Mouse (Mus musculus) midbrain, embryonic 12.5 days (tissue): Measurements from ENCODE around the gene Ccser1. TPM values are rescaled to one million over a fixed set of nuclear protein-coding genes. Genes with fewer than 3 reads are reported as not detected.

Source experiments
- ATAC-seq: fragments of 200-750 bp; cut with Nextera tagmentation; 2 replicates; pipeline ENCODE4 v1.8.0; 2017; ENCODE audit warnings: low read depth, moderate TSS enrichment, moderate library complexity; ENCODE audit not compliant: low FRiP score
- H3K27ac ChIP-seq: fragments of 300-500 bp; sonication (generic); replicated peaks from 2 replicates; pipeline ENCODE4 v1.5.1; 2016; ENCODE audit warnings: mild to moderate bottlenecking
- H3K27me3 ChIP-seq: fragments of 300-500 bp; sonication (generic); 2 replicates; pipeline ENCODE4 v1.6.1; 2016; ENCODE audit warnings: mild to moderate bottlenecking
- H3K36me3 ChIP-seq: fragments of 300-500 bp; sonication (generic); 2 replicates; pipeline ENCODE4 v1.6.1; 2016
- H3K4me1 ChIP-seq: fragments of 300-500 bp; sonication (generic); 2 replicates; pipeline ENCODE4 v1.6.1; 2016
- H3K4me2 ChIP-seq: fragments of 300-500 bp; sonication (generic); replicated peaks from 2 replicates; pipeline ENCODE4 v1.6.1; 2016; ENCODE audit warnings: mild to moderate bottlenecking, moderate library complexity
- H3K4me3 ChIP-seq: fragments of 300-500 bp; sonication (generic); 2 replicates; pipeline ENCODE4 v1.5.1; 2016; ENCODE audit warnings: mild to moderate bottlenecking
- H3K9ac ChIP-seq: fragments of 300-500 bp; sonication (generic); replicated peaks from 2 replicates; pipeline ENCODE4 v1.6.1; 2016; ENCODE audit warnings: mild to moderate bottlenecking, moderate library complexity
- H3K9me3 ChIP-seq: fragments of 300-500 bp; sonication (generic); 2 replicates; pipeline ENCODE4 v1.6.1; 2016; ENCODE audit warnings: mild to moderate bottlenecking
- WGBS: fragments of 180-500 bp; shearing (Covaris S2); methylation state at CpG from one replicate; pipeline ENCODE4 v1.1.7; 2016; 5-methylcytosine and 5-hydroxymethylcytosine counted together
- polyA plus RNA-seq: library from polyadenylated mRNA; unstranded; fragments of >200 nt; fragmentation: Nextera tagmentation; extraction: Ambion mirVana; gene quantifications from 2 replicates; pipeline ENCODE4 v1.2.1, GENCODE M21; 2016

Gene Ccser1
- polyA plus RNA-seq, 1 experiment from 2014 or later: 9.9 TPM

DNA sequence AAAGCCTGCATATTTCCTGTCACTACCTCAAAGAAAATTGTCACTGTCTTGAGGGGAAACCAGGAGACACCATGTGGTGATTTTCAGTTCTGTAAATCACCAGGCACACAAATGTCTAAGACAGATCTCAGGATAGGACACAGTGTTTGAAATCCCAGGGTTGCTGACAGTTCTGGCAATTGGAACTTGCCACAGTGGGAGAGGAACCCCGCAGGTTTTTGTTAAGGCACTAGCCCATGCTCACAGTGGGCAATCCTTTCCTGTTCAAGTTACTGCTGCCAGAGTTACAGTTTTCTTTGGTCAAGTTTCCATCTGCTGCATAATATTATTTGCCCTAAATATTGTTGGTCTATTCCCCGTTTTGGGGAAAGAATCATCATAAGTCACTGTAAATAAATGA lies 1024.9 kb downstream of the Ccser1 start:
- Histone ChIP-seq H3K9me3 (no peaks in the 10 kb centered on the region), H3K36me3 (no peaks in the 10 kb centered on the region), H3K4me3 (no peak overlapping the region), H3K27me3 (no peaks in the 10 kb centered on the region), H3K9ac (no peak overlapping the region), H3K4me1 (no peaks in the 10 kb centered on the region), H3K4me2 (no peak overlapping the region), H3K27ac (no peak overlapping the region)
- ATAC-seq: no peak
- WGBS: 41% methylated on average over 2 of the region's 2 CpGs

- no peaks in the 10 kb centered on the region for H3K9me3 ChIP-seq
- no peak overlapping the region for H3K27ac ChIP-seq
- H3K9ac ChIP-seq: no peak overlapping the region
- H3K4me3 ChIP-seq: no peak overlapping the region
- H3K4me2 ChIP-seq: no peak overlapping the region
- ATAC-seq: no peak
- H3K4me1 ChIP-seq: no peaks in the 10 kb centered on the region
- WGBS: 27% methylated on average over 1 of the region's 1 CpGs
- H3K36me3 ChIP-seq: no peaks in the 10 kb centered on the region
- H3K27me3 ChIP-seq: no peaks in the 10 kb centered on the region
Measured at GRCm38 (mm10) chr6:62221856-62222255, 1041.7 kb downstream of the Ccser1 start.

- no peaks in the 10 kb centered on the region for H3K27me3 ChIP-seq
- WGBS: 82% methylated on average over 1 of the region's 1 CpGs
- H3K9me3 ChIP-seq: no peaks in the 10 kb centered on the region
- no peak for ATAC-seq
- no peaks in the 10 kb centered on the region for H3K4me1 ChIP-seq
- H3K27ac ChIP-seq: no peak overlapping the region
- H3K4me3 ChIP-seq: no peak overlapping the region
- H3K4me2 ChIP-seq: no peak overlapping the region
- H3K36me3 ChIP-seq: no peaks in the 10 kb centered on the region
- no peak overlapping the region for H3K9ac ChIP-seq
Measured at GRCm38 (mm10) chr6:62263899-62264298, 1083.8 kb downstream of the Ccser1 start.

DNA sequence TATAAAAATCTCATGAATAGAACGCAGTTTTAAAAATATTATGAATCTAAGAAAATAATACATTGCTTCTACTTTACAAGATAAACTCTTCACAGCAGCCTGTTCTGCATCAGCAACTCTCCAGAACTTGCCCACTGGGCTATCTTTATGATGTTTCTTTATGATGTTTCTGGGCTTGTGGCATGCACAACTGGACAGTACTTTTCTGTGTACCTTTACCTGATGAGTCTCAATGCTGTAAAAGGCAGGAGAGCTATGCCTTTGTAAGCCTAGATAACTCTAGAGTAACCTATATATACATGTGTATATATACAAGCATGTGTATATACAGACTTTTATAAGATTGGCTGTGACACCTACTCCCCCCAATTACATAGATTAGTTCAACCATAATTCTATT lies 1084.4 kb downstream of the Ccser1 start:
- Histone ChIP-seq H3K4me2 (no peak overlapping the region), H3K27ac (no peak overlapping the region), H3K4me3 (no peak overlapping the region), H3K9ac (no peak overlapping the region), H3K27me3 (no peaks in the 10 kb centered on the region), H3K4me1 (no peaks in the 10 kb centered on the region), H3K9me3 (no peaks in the 10 kb centered on the region), H3K36me3 (no peaks in the 10 kb centered on the region)
- no peak for ATAC-seq
- WGBS: 83% methylated on average over 1 of the region's 1 CpGs

DNA sequence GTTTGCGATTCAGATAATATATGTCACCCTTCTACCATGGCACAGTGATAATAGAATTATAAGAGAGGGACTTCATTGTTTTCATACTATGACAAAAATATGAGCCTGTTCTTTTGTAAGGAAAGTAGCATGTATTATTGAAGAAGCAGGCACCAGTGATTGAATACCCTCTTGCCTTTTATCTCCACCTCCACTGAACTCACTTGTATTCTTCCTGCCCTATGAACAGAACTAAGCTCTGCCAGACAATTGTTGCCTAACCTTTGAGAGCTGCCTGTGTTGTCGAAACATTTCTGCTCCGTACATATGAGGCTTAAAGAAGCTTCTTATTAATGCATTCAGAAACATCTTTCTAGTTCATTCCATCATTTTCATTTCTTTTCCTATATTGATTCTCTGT lies 1101.1 kb downstream of the Ccser1 start:
- ATAC-seq: no peak
- H3K4me3 ChIP-seq: no peak overlapping the region
- WGBS: 54% methylated on average over 3 of the region's 3 CpGs
- H3K4me2 ChIP-seq: no peak overlapping the region
- no peak overlapping the region for H3K27ac ChIP-seq
- H3K36me3 ChIP-seq: no peaks in the 10 kb centered on the region
- H3K4me1 ChIP-seq: no peaks in the 10 kb centered on the region
- no peak overlapping the region for H3K9ac ChIP-seq
- no peaks in the 10 kb centered on the region for H3K9me3 ChIP-seq
- no peaks in the 10 kb centered on the region for H3K27me3 ChIP-seq

GRCm38 (mm10) chr6:62301576-62302312 lies 1121.6 kb downstream of the Ccser1 start:
- Histone ChIP-seq H3K27ac (no peak overlapping the region), H3K4me2 (no peak overlapping the region), H3K27me3 (no peaks in the 10 kb centered on the region), H3K36me3 (no peaks in the 10 kb centered on the region), H3K4me3 (no peak overlapping the region), H3K4me1 (no peaks in the 10 kb centered on the region), H3K9ac (no peak overlapping the region), H3K9me3 (no peaks in the 10 kb centered on the region)
- ATAC-seq: no peak
- WGBS: 78% methylated on average over 6 of the region's 6 CpGs

DNA sequence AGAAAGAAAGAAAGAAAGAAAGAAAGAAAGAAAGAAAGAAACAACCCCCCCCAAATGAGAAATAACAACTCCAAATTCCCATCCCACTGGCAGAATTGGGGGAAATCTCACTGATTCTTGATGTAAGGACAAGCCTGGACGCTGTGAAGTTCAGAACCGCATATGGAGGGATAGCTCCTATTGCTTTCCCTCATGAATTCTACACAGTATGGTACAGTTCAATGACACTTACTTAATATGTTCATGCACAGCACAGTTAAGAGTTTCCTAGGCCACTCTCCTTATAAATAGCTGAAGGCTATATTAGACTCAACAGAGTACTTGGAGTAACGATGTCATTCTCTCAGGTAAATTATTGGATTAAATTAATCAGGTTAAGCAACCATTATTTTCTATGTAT lies 1138.5 kb downstream of the Ccser1 start:
- no peaks in the 10 kb centered on the region for H3K4me1 ChIP-seq
- H3K9me3 ChIP-seq: no peaks in the 10 kb centered on the region
- no peak overlapping the region for H3K27ac ChIP-seq
- no peak overlapping the region for H3K4me2 ChIP-seq
- no peak for ATAC-seq
- 82% methylated on average over 3 of the region's 3 CpGs for WGBS
- H3K4me3 ChIP-seq: no peak overlapping the region
- no peak overlapping the region for H3K9ac ChIP-seq
- no peaks in the 10 kb centered on the region for H3K27me3 ChIP-seq
- H3K36me3 ChIP-seq: no peaks in the 10 kb centered on the region

GRCm38 (mm10) chr6:62340319-62340718 lies 1160.2 kb downstream of the Ccser1 start:
- Histone ChIP-seq H3K4me2 (no peak overlapping the region), H3K27me3 (no peaks in the 10 kb centered on the region), H3K36me3 (no peaks in the 10 kb centered on the region), H3K9me3 (no peaks in the 10 kb centered on the region), H3K9ac (no peak overlapping the region), H3K4me1 (no peaks in the 10 kb centered on the region), H3K4me3 (no peak overlapping the region), H3K27ac (no peak overlapping the region)
- 70% methylated on average over 3 of the region's 3 CpGs for WGBS
- ATAC-seq: no peak

- no peak overlapping the region for H3K4me3 ChIP-seq
- 90% methylated on average over 2 of the region's 2 CpGs for WGBS
- no peak overlapping the region for H3K9ac ChIP-seq
- no peaks in the 10 kb centered on the region for H3K4me1 ChIP-seq
- H3K9me3 ChIP-seq: no peaks in the 10 kb centered on the region
- H3K27ac ChIP-seq: no peak overlapping the region
- ATAC-seq: no peak
- H3K36me3 ChIP-seq: no peaks in the 10 kb centered on the region
- H3K4me2 ChIP-seq: no peak overlapping the region
- no peaks in the 10 kb centered on the region for H3K27me3 ChIP-seq
Measured at GRCm38 (mm10) chr6:62367802-62368201, 1187.7 kb downstream of the Ccser1 start.
